Mouse (Mus musculus) thymus, adult 2 months (tissue): ENCODE measurements around the gene Gpr156.

Experiments
- CTCF ChIP-seq: fragments of 200-500 bp; IDR thresholded peaks from 2 replicates; pipeline ENCODE4 v1.5.1; 2012; ENCODE audit warnings: mild to moderate bottlenecking, control low read depth, low read length, moderate library complexity, borderline replicate concordance; ENCODE audit not compliant: control insufficient read depth, poor library complexity, insufficient read depth; ENCODE audit errors: extremely low read depth
- POLR2A ChIP-seq: fragments of 200-500 bp; IDR thresholded peaks from 2 replicates; pipeline ENCODE4 v1.6.1; 2012; ENCODE audit warnings: mild to moderate bottlenecking, low read length, control low read depth, moderate library complexity; ENCODE audit not compliant: control insufficient read depth, poor library complexity, insufficient read depth; ENCODE audit errors: extremely low read depth

DNA sequence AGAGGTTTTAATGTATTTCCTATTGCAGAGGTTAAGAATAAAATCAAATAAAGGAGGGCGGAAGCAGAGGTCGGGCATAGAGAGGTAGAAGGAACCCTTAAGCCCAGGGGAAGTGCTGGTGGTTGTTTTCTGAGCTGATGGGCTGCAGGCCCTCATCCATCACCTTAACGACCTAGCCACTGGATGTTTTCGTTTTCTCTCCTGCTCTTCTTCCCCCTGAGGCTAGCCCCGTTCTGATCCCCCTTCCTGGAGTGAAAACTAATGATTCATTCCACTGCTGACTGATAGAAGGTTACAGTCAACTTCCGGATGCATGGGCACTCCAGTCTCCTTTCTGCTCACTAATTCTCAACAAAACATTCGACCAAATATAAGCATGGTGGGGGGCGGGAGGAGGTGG, 76.5 kb downstream of the Gpr156 start:
- no peak for TF ChIP-seq CTCF
- TF ChIP-seq POLR2A = no peak
